Mouse (Mus musculus) megakaryocyte-erythroid progenitor cell, adult 5-6 weeks (primary cell): Measurements from ENCODE around the gene Hdgfl3. TPM values are rescaled to one million over a fixed set of nuclear protein-coding genes. Genes with fewer than 3 reads are reported as not detected.
"Not testable (repeated sequence)": the region's sequence is repeated elsewhere in the genome, so short reads cannot be mapped to it uniquely, and the experiment has no call there.

Source experiments
- ATAC-seq: replicated peaks from 2 replicates; pipeline ENCODE4 v1.8.0; 2016; ENCODE audit warnings: mild to moderate bottlenecking, inconsistent platforms; ENCODE audit not compliant: severe bottlenecking, poor library complexity, low FRiP score, low TSS enrichment
- total RNA-seq, 2 experiments: library from RNA; stranded (forward) in 1 of 2; stranded (reverse) in 1 of 2; fragments of 200-1000, 215-1000 nt in 1 of 2; fragments of >200 nt in 1 of 2; fragmentation: Nextera tagmentation in 1 of 2; gene quantifications; 2 replicates each; pipeline ENCODE4 v1.2.3; 2014 to 2017

The Hdgfl3 gene
- total RNA-seq, 2 experiments from 2014 or later, result 0.56 to 0.76 TPM

GRCm38 (mm10) chr7:81837771-81838170, 96.5 kb downstream of the Hdgfl3 start:
- ATAC-seq, result not testable (repeated sequence)

- ATAC-seq, result no peak
Measured at GRCm38 (mm10) chr7:81835430-81835829, 98.8 kb downstream of the Hdgfl3 start.

- ATAC-seq, result no peak
Measured at GRCm38 (mm10) chr7:81834847-81835246, 99.4 kb downstream of the Hdgfl3 start.

Other genes with a start within 250 kb of the Hdgfl3 start
- gene Homer2, start 226.9 kb downstream of the Hdgfl3 start, total RNA-seq (2014; fragmentation: Nextera tagmentation), result 0.33 and 3.3 TPM in 2 replicates
- gene Homer2, start 226.9 kb downstream of the Hdgfl3 start, total RNA-seq (2017), result 1.4 and 3.4 TPM in 2 replicates
- 52.4 and 55.1 TPM in 2 replicates for gene Ramac, start 171.5 kb downstream of the Hdgfl3 start, total RNA-seq (2014; fragmentation: Nextera tagmentation)
- 73.6 and 96.6 TPM in 2 replicates for gene Ramac, start 171.5 kb downstream of the Hdgfl3 start, total RNA-seq (2017)
- 45.5 and 46.0 TPM in 2 replicates for gene 3110040N11Rik, start 145.0 kb downstream of the Hdgfl3 start, total RNA-seq (2014; fragmentation: Nextera tagmentation)
- 67.5 and 133 TPM in 2 replicates for gene 3110040N11Rik, start 145.0 kb downstream of the Hdgfl3 start, total RNA-seq (2017)
- 52.4 and 59.3 TPM in 2 replicates for gene Btbd1, start 105.0 kb downstream of the Hdgfl3 start, total RNA-seq (2014; fragmentation: Nextera tagmentation)
- gene Btbd1, start 105.0 kb downstream of the Hdgfl3 start, total RNA-seq (2017), result 114 and 118 TPM in 2 replicates
- gene Gm10160, start 78.7 kb downstream of the Hdgfl3 start, total RNA-seq (2014; fragmentation: Nextera tagmentation), result not detected in 2 replicates
- gene Gm10160, start 78.7 kb downstream of the Hdgfl3 start, total RNA-seq (2017), result not detected in 2 replicates
- gene Tm6sf1, start 75.5 kb downstream of the Hdgfl3 start, total RNA-seq (2014; fragmentation: Nextera tagmentation), result 4.8 and 15.9 TPM in 2 replicates
- gene Tm6sf1, start 75.5 kb downstream of the Hdgfl3 start, total RNA-seq (2017), result 7.4 and 13.3 TPM in 2 replicates
- not detected in 2 replicates for gene Bnc1, start 57.8 kb upstream of the Hdgfl3 start, total RNA-seq (2014; fragmentation: Nextera tagmentation)
- not detected in 2 replicates for gene Bnc1, start 57.8 kb upstream of the Hdgfl3 start, total RNA-seq (2017)
- gene Sh3gl3, start 239.4 kb upstream of the Hdgfl3 start, total RNA-seq (2014; fragmentation: Nextera tagmentation), result not detected in 2 replicates
- gene Sh3gl3, start 239.4 kb upstream of the Hdgfl3 start, total RNA-seq (2017), result not detected in 2 replicates